Mouse (Mus musculus) thymus, adult 2 months (tissue): Measurements from ENCODE around the gene Pip. TPM values are rescaled to one million over a fixed set of nuclear protein-coding genes. Genes with fewer than 3 reads are reported as not detected.

Experiments used
- DNase-seq: peaks from one replicate; pipeline ENCODE4 v3.0.0; 2021
- H3K27ac ChIP-seq: fragments of 200-500 bp; 2 replicates; pipeline ENCODE4 v1.5.1; 2012; ENCODE audit warnings: low read length, control low read depth; ENCODE audit not compliant: control insufficient read depth, insufficient read depth
- H3K27me3 ChIP-seq: fragments of 200-500 bp; 2 replicates; pipeline ENCODE4 v1.6.1; 2012; ENCODE audit warnings: mild to moderate bottlenecking, low read length, moderate library complexity, mixed read lengths; ENCODE audit not compliant: control insufficient read depth, insufficient read depth
- H3K36me3 ChIP-seq: fragments of 200-500 bp; 2 replicates; pipeline ENCODE4 v1.6.1; 2012; ENCODE audit warnings: mild to moderate bottlenecking, low read length, moderate library complexity; ENCODE audit not compliant: control insufficient read depth, insufficient read depth
- H3K4me1 ChIP-seq: fragments of 200-500 bp; replicated peaks from 2 replicates; pipeline ENCODE4 v1.6.1; 2012; ENCODE audit warnings: low read length; ENCODE audit not compliant: control insufficient read depth, insufficient read depth
- H3K4me3 ChIP-seq: fragments of 200-500 bp; 2 replicates; pipeline ENCODE4 v1.5.1; 2012; ENCODE audit warnings: mild to moderate bottlenecking, low read length, control low read depth, moderate library complexity; ENCODE audit not compliant: control insufficient read depth, insufficient read depth
- CTCF ChIP-seq: fragments of 200-500 bp; IDR thresholded peaks from 2 replicates; pipeline ENCODE4 v1.5.1; 2012; ENCODE audit warnings: mild to moderate bottlenecking, control low read depth, low read length, moderate library complexity, borderline replicate concordance; ENCODE audit not compliant: control insufficient read depth, poor library complexity, insufficient read depth; ENCODE audit errors: extremely low read depth
- POLR2A ChIP-seq: fragments of 200-500 bp; IDR thresholded peaks from 2 replicates; pipeline ENCODE4 v1.6.1; 2012; ENCODE audit warnings: mild to moderate bottlenecking, low read length, control low read depth, moderate library complexity; ENCODE audit not compliant: control insufficient read depth, poor library complexity, insufficient read depth; ENCODE audit errors: extremely low read depth
- WGBS: fragments of 180-500 bp; shearing (Covaris S2); methylation state at CpG from one replicate; pipeline ENCODE4 v1.1.7; 2018; 5-methylcytosine and 5-hydroxymethylcytosine counted together
- polyA plus RNA-seq: library from polyadenylated mRNA; depleted of rRNA; stranded (reverse); fragments of >200 nt; gene quantifications from 2 replicates; pipeline ENCODE4 v1.2.3, GENCODE M21; 2012; rRNA removed

Pip gene
- not detected in 2 replicates for polyA plus RNA-seq

- H3K4me3 ChIP-seq = no peak within 1 kb of the TSS
- no peak within 1 kb of the TSS for H3K27ac ChIP-seq
- DNase-seq = no peak
- TF ChIP-seq CTCF = no peak
- no peaks in the 10 kb centered on the region for H3K36me3 ChIP-seq
- 99% methylated on average over 2 of the region's 2 CpGs for WGBS
- no peaks in the 10 kb centered on the region for H3K27me3 ChIP-seq
- no peaks in the 10 kb centered on the region for H3K4me1 ChIP-seq
Observed at GRCm38 (mm10) chr6:41847235-41847634, at the start of gene Pip. TSS of gene Pip (plus strand) at chr6:41847535.

DNA sequence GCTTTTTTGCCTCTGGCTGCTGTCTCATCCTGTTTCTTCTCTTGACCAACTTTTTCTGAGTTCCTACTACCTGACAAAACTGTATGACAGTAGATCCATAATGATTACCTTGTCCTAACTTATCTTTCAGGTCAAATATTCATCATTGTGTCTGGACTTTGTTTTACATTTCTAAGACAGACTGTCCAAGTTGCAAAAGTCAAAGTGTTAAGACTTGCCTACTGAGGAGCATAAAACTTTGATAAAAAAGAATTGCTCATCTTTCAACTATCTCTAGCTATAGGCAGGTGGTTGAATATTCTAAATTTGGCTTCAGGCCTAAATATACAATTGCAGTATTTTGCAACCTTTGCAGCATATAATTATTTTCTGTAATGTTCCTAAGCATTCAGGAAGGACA lies 23.2 kb upstream of the Pip start:
- Histone ChIP-seq H3K4me3 (no peak overlapping the region), H3K36me3 (no peaks in the 10 kb centered on the region), H3K27ac (no peak overlapping the region), H3K4me1 (no peaks in the 10 kb centered on the region), H3K27me3 (no peaks in the 10 kb centered on the region)
- DNase-seq = no peak
- TF ChIP-seq CTCF (no peak), POLR2A (no peak)

DNA sequence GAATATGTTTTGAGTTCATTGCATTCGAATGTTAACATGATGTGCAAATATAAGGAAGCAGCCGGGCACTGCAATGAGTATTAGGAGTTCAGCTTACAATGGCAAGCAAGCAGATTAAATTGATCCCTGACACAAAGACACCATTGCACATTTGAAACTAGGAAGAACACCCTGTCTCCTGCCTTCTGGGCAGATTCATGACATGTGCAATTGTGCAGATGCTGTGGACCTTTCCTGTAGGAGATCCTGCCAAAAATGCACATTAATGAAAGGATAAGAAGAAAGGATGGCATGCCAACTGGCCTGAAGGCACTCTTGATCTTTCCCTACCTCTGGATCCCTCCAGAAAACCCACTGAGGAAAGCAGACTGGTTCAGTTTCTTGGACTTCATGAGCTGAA lies 17.8 kb upstream of the Pip start:
- no peak for DNase-seq
- Histone ChIP-seq H3K4me1 (no peaks in the 10 kb centered on the region), H3K36me3 (no peaks in the 10 kb centered on the region), H3K27me3 (no peaks in the 10 kb centered on the region), H3K27ac (no peak overlapping the region), H3K4me3 (no peak overlapping the region)
- WGBS = 99% methylated on average over 2 of the region's 2 CpGs
- TF ChIP-seq POLR2A (no peak), CTCF (no peak)

DNA sequence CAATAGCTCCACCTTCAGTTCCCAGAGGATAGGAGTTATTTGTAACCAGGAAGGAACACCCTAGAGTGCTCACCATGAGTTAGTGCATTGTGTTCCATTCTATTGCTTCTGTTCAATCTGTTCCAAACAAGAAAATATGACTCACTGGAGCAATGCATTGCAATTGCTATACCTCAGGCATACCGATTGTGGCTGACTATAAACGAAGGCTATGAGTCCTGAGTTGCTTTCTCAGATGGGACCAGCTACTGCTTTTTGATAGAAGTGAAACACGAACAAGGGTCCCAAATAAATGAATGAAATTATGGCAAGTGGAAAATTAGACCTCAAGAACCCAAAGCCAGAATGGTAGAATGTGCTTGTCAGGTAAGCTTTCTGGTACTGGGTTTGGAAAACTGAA lies 5.4 kb downstream of the Pip start, which contains the start of gene Sval2:
TSS of gene Sval2 (plus strand) at position 301 of the 400 bp plus-strand sequence.
- no peak for DNase-seq
- no peak within 1 kb of the TSS for H3K4me3 ChIP-seq
- 92% methylated on average over 3 of the region's 3 CpGs for WGBS
- H3K27me3 ChIP-seq = no peaks in the 10 kb centered on the region
- TF ChIP-seq CTCF (no peak), POLR2A (no peak)
- no peak within 1 kb of the TSS for H3K27ac ChIP-seq
- H3K36me3 ChIP-seq = no peaks in the 10 kb centered on the region
- H3K4me1 ChIP-seq = no peaks in the 10 kb centered on the region

GRCm38 (mm10) chr6:41864038-41864437 lies 16.7 kb downstream of the Pip start:
- 87% methylated on average over 2 of the region's 2 CpGs for WGBS

More at GRCm38 (mm10) chr6:41864038-41864437, 16.7 kb downstream of the Pip start:
- no peak overlapping the region for H3K4me3 ChIP-seq
- TF ChIP-seq CTCF = no peak
- TF ChIP-seq POLR2A = no peak
- H3K4me1 ChIP-seq = no peaks in the 10 kb centered on the region
- no peaks in the 10 kb centered on the region for H3K36me3 ChIP-seq
- DNase-seq = no peak
- H3K27ac ChIP-seq = no peak overlapping the region
- H3K27me3 ChIP-seq = no peaks in the 10 kb centered on the region

Other genes starting within 250 kb of the Pip start
- gene Ephb6, start 242.1 kb upstream of the Pip start, polyA plus RNA-seq = 277 and 293 TPM in 2 replicates
- gene Trpv6, start 211.1 kb upstream of the Pip start, polyA plus RNA-seq = 0.05 TPM in 2 replicates
- gene Trpv5, start 166.8 kb upstream of the Pip start, polyA plus RNA-seq = not detected in 2 replicates
- not detected in 2 replicates for gene Llcfc1, start 163.1 kb upstream of the Pip start, polyA plus RNA-seq
- gene Kel, start 143.2 kb upstream of the Pip start, polyA plus RNA-seq = 0.52 and 1.00 TPM in 2 replicates
- gene Olfr459, start 72.4 kb upstream of the Pip start, polyA plus RNA-seq = not detected in 2 replicates
- gene Sval2, start 5.5 kb downstream of the Pip start, polyA plus RNA-seq = not detected in 2 replicates
- gene Sval1, start 104.1 kb downstream of the Pip start, polyA plus RNA-seq = not detected in 2 replicates
- not detected in 2 replicates for gene Sval3, start 120.6 kb downstream of the Pip start, polyA plus RNA-seq
- gene Sva, start 190.9 kb downstream of the Pip start, polyA plus RNA-seq = not detected in 2 replicates